Mouse (Mus musculus): Measurements from ENCODE around the gene Ahcyl1. TPM values are rescaled to one million over a fixed set of nuclear protein-coding genes. Genes with fewer than 3 reads are reported as not detected.

Ahcyl1 gene
- polyA plus RNA-seq, 2 experiments = 28.6 to 30.1 TPM

DNA sequence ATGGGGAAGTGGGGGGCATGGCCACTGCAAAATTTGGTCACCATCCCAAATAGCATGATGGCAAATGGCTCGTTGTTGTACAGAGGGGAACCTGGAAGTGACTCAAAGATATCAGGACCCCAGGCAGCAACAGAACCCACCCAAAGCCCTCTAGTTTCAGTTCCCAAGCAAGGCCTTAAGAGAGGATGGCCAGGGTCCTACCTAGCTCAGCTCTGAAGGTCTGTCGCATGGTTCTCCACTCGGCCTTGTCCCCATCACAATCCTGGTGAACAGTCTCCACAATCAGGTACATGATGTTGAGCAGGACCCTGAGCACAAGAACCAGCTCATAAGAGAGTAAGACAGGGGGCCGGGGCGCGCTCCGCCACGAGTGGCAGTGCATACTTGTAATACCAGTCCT is 71.9 kb downstream of the Ahcyl1 start:
- Histone ChIP-seq H3K4me1 (replicated peaks; ENCODE audit: control insufficient read depth in 2 of 2, insufficient read depth in 2 of 2, low read length in 1 of 2) (no peaks in the 10 kb centered on the region), H3K27ac (no peak overlapping the region), H3K36me3 (replicated peaks; ENCODE audit: control insufficient read depth, insufficient read depth, low read depth) (peaks cover 7% of the 10 kb centered on the region), H3K9ac (replicated peaks) (no peak overlapping the region), H3K4me2 (ENCODE audit: low read depth) (no peak overlapping the region), H3K9me3 (ENCODE audit: control insufficient read depth, low read length) (no peaks in the 10 kb centered on the region), H3K4me3 (ENCODE audit: insufficient read depth in 1 of 2, low read depth in 2 of 2, low read length in 2 of 2) (no peak overlapping the region), H3K27me3 (ENCODE audit: control insufficient read depth, insufficient read depth, low read length) (no peaks in the 10 kb centered on the region)
- DNase-seq (ENCODE audit: low read depth in 3 of 3, low spot score in 3 of 3) (no peak), ATAC-seq (ENCODE audit: insufficient read depth) (no peak)
- 85% methylated on average over 8 of the region's 8 CpGs for WGBS (ENCODE audit: insufficient replicate concordance)
- TF ChIP-seq EP300 (IDR thresholded peaks at IDR 0.05; ENCODE audit: low read depth) (no peak), CTCF (IDR thresholded peaks at IDR 0.05; ENCODE audit: low read depth) (no peak)

GRCm38 (mm10) chr3:107622537-107622936 is 73.8 kb downstream of the Ahcyl1 start:
- TF ChIP-seq CTCF (IDR thresholded peaks at IDR 0.05; ENCODE audit: low read depth) (no peak), EP300 (IDR thresholded peaks at IDR 0.05; ENCODE audit: low read depth) (no peak)
- H3K4me2 ChIP-seq (ENCODE audit: low read depth) = no peak overlapping the region
- no peak overlapping the region for H3K27ac ChIP-seq
- H3K9me3 ChIP-seq (ENCODE audit: control insufficient read depth, low read length) = no peaks in the 10 kb centered on the region
- H3K27me3 ChIP-seq (ENCODE audit: control insufficient read depth, insufficient read depth, low read length) = no peaks in the 10 kb centered on the region
- ATAC-seq (ENCODE audit: insufficient read depth) = no peak
- H3K4me3 ChIP-seq (ENCODE audit: insufficient read depth in 1 of 2, low read depth in 2 of 2, low read length in 2 of 2) = no peak overlapping the region
- H3K36me3 ChIP-seq (replicated peaks; ENCODE audit: control insufficient read depth, insufficient read depth, low read depth) = peaks cover 8% of the 10 kb centered on the region
- H3K9ac ChIP-seq (replicated peaks) = no peak overlapping the region
- no peak for DNase-seq (ENCODE audit: low read depth in 3 of 3, low spot score in 3 of 3)
- H3K4me1 ChIP-seq (replicated peaks; ENCODE audit: control insufficient read depth in 2 of 2, insufficient read depth in 2 of 2, low read length in 1 of 2) = no peaks in the 10 kb centered on the region
- WGBS (ENCODE audit: insufficient replicate concordance) = 79% methylated on average over 7 of the region's 7 CpGs

DNA sequence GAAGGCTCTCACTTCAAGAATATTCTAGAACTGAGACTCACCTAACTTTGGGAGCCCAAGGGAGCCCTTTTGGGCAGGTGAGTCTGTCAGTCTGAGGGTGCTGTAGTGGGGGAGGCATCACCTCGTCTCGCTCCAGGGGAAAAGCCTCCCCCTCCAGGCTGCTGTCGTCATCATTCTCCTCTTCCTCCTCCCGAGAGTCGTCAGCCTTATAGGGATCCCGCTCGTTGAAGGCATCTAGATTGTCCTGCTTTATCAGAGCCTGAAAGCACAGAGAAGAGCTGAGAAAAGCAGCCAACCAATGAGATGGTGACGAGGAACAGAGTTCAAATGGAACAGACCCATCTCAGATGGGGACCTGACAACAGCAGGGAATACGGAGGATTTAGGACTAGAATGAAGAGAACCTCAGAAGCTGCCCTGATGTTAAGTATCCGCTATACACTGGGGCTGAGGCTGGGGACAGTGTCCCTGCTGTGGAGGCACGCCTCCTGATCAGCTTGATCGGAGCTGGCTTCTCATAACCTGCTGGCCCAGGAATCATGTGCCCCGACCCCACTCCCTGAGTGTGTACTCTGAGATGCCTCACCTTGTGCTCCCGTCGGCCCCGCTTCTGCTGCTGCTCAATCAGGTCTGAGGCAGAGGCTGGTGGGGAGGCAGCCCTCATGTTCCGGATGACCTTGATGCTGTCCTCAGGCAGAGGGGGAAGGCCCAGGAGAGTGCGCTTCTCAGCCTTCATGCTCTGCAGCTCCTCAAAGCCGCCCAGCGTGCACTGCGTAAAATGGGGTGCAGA is 74.9 kb downstream of the Ahcyl1 start:
- H3K4me2 ChIP-seq (ENCODE audit: low read depth) = no peak overlapping the region
- no peak overlapping the region for H3K4me3 ChIP-seq (ENCODE audit: insufficient read depth in 1 of 2, low read depth in 2 of 2, low read length in 2 of 2)
- no peak overlapping the region for H3K9ac ChIP-seq (replicated peaks)
- ATAC-seq (ENCODE audit: insufficient read depth) (no peak), DNase-seq (ENCODE audit: low read depth in 3 of 3, low spot score in 3 of 3) (no peak)
- H3K27ac ChIP-seq = no peak overlapping the region
- no peaks in the 10 kb centered on the region for H3K9me3 ChIP-seq (ENCODE audit: control insufficient read depth, low read length)
- no peaks in the 10 kb centered on the region for H3K27me3 ChIP-seq (ENCODE audit: control insufficient read depth, insufficient read depth, low read length)
- no peak for TF ChIP-seq EP300 (IDR thresholded peaks at IDR 0.05; ENCODE audit: low read depth)
- no peak for TF ChIP-seq CTCF (IDR thresholded peaks at IDR 0.05; ENCODE audit: low read depth)
- H3K36me3 ChIP-seq (replicated peaks; ENCODE audit: control insufficient read depth, insufficient read depth, low read depth) = peaks cover 8% of the 10 kb centered on the region
- no peaks in the 10 kb centered on the region for H3K4me1 ChIP-seq (replicated peaks; ENCODE audit: control insufficient read depth in 2 of 2, insufficient read depth in 2 of 2, low read length in 1 of 2)
- WGBS (ENCODE audit: insufficient replicate concordance) = 80% methylated on average over 21 of the region's 21 CpGs

DNA sequence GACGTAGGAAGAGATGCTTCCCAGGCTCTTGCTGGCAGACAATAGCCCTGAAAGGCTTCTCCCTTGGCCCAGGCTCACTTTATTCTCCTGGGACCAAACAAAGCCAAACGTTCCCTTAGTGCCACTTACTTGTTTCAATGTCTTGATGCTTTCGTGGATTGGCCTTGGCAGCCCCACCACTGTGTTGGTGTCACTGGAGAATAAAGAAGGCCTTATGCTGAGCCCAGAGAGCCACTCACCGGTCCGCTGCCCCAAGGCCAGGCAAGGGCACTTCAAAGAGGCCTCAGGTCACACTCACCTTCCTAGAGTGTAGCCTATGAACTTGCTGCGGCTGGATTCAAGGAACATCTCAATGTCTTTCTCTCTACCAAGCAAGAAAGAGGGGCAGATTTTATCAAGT is 76.4 kb downstream of the Ahcyl1 start:
- peaks cover 16% of the 10 kb centered on the region for H3K36me3 ChIP-seq (replicated peaks; ENCODE audit: control insufficient read depth, insufficient read depth, low read depth)

GRCm38 (mm10) chr3:107617800-107618199 is 78.6 kb downstream of the Ahcyl1 start:
- Histone ChIP-seq H3K27ac (no peak overlapping the region), H3K4me3 (ENCODE audit: insufficient read depth in 1 of 2, low read depth in 2 of 2, low read length in 2 of 2) (no peak overlapping the region), H3K4me1 (replicated peaks; ENCODE audit: control insufficient read depth in 2 of 2, insufficient read depth in 2 of 2, low read length in 1 of 2) (no peaks in the 10 kb centered on the region), H3K27me3 (ENCODE audit: control insufficient read depth, insufficient read depth, low read length) (no peaks in the 10 kb centered on the region), H3K4me2 (ENCODE audit: low read depth) (no peak overlapping the region), H3K36me3 (replicated peaks; ENCODE audit: control insufficient read depth, insufficient read depth, low read depth) (peaks cover 19% of the 10 kb centered on the region), H3K9me3 (ENCODE audit: control insufficient read depth, low read length) (no peaks in the 10 kb centered on the region), H3K9ac (replicated peaks) (no peak overlapping the region)
- WGBS (ENCODE audit: insufficient replicate concordance) = 83% methylated on average over 3 of the region's 3 CpGs
- ATAC-seq (ENCODE audit: insufficient read depth) (no peak), DNase-seq (ENCODE audit: low read depth in 3 of 3, low spot score in 3 of 3) (no peak)
- TF ChIP-seq CTCF (IDR thresholded peaks at IDR 0.05; ENCODE audit: low read depth) = no peak
- TF ChIP-seq EP300 (IDR thresholded peaks at IDR 0.05; ENCODE audit: low read depth) = no peak

More for the DNA sequence above, 76.4 kb downstream of the Ahcyl1 start:
- no peak overlapping the region for H3K4me3 ChIP-seq (ENCODE audit: insufficient read depth in 1 of 2, low read depth in 2 of 2, low read length in 2 of 2)
- ATAC-seq (ENCODE audit: insufficient read depth) = no peak
- no peak overlapping the region for H3K27ac ChIP-seq
- H3K9me3 ChIP-seq (ENCODE audit: control insufficient read depth, low read length) = no peaks in the 10 kb centered on the region
- DNase-seq (ENCODE audit: low read depth in 3 of 3, low spot score in 3 of 3) = no peak
- H3K4me1 ChIP-seq (replicated peaks; ENCODE audit: control insufficient read depth in 2 of 2, insufficient read depth in 2 of 2, low read length in 1 of 2) = no peaks in the 10 kb centered on the region
- TF ChIP-seq CTCF (IDR thresholded peaks at IDR 0.05; ENCODE audit: low read depth) = no peak
- no peak for TF ChIP-seq EP300 (IDR thresholded peaks at IDR 0.05; ENCODE audit: low read depth)
- WGBS (ENCODE audit: insufficient replicate concordance) = 77% methylated on average over 6 of the region's 6 CpGs
- H3K27me3 ChIP-seq (ENCODE audit: control insufficient read depth, insufficient read depth, low read length) = no peaks in the 10 kb centered on the region
- H3K4me2 ChIP-seq (ENCODE audit: low read depth) = no peak overlapping the region
- H3K9ac ChIP-seq (replicated peaks) = no peak overlapping the region

Other genes starting within 250 kb of the Ahcyl1 start
- 0.01 TPM in 1 of 2 replicates, not detected in the other for gene Kcnc4, start 237.0 kb downstream of the Ahcyl1 start, polyA plus RNA-seq (2012; rRNA removed)
- not detected in 2 replicates for gene Kcnc4, start 237.0 kb downstream of the Ahcyl1 start, polyA plus RNA-seq (2014; fragmentation: Nextera tagmentation; extraction: Ambion mirVana)
- gene Slc6a17, start 178.5 kb downstream of the Ahcyl1 start, polyA plus RNA-seq (2012; rRNA removed) = 0.12 and 0.15 TPM in 2 replicates
- 0.11 TPM in 1 of 2 replicates, not detected in the other for gene Slc6a17, start 178.5 kb downstream of the Ahcyl1 start, polyA plus RNA-seq (2014; fragmentation: Nextera tagmentation; extraction: Ambion mirVana)
- gene Ubl4b, start 141.5 kb downstream of the Ahcyl1 start, polyA plus RNA-seq (2012; rRNA removed) = not detected in 2 replicates
- not detected in 2 replicates for gene Ubl4b, start 141.5 kb downstream of the Ahcyl1 start, polyA plus RNA-seq (2014; fragmentation: Nextera tagmentation; extraction: Ambion mirVana)
- not detected in 2 replicates for gene Alx3, start 101.5 kb downstream of the Ahcyl1 start, polyA plus RNA-seq (2012; rRNA removed)
- not detected in 2 replicates for gene Alx3, start 101.5 kb downstream of the Ahcyl1 start, polyA plus RNA-seq (2014; fragmentation: Nextera tagmentation; extraction: Ambion mirVana)
- gene Gm10961, start 65.2 kb downstream of the Ahcyl1 start, polyA plus RNA-seq (2012; rRNA removed) = not detected in 2 replicates
- gene Gm10961, start 65.2 kb downstream of the Ahcyl1 start, polyA plus RNA-seq (2014; fragmentation: Nextera tagmentation; extraction: Ambion mirVana) = not detected in 2 replicates
- gene Strip1, start 64.9 kb downstream of the Ahcyl1 start, polyA plus RNA-seq (2012; rRNA removed) = 9.1 and 9.9 TPM in 2 replicates
- gene Strip1, start 64.9 kb downstream of the Ahcyl1 start, polyA plus RNA-seq (2014; fragmentation: Nextera tagmentation; extraction: Ambion mirVana) = 9.0 and 10.7 TPM in 2 replicates
- gene Csf1, start 63.9 kb upstream of the Ahcyl1 start, polyA plus RNA-seq (2012; rRNA removed) = 3.7 and 4.4 TPM in 2 replicates
- gene Csf1, start 63.9 kb upstream of the Ahcyl1 start, polyA plus RNA-seq (2014; fragmentation: Nextera tagmentation; extraction: Ambion mirVana) = 5.9 and 6.1 TPM in 2 replicates
- gene Eps8l3, start 180.7 kb upstream of the Ahcyl1 start, polyA plus RNA-seq (2012; rRNA removed) = 0.02 and 0.03 TPM in 2 replicates
- 0.20 TPM in 1 of 2 replicates, not detected in the other for gene Eps8l3, start 180.7 kb upstream of the Ahcyl1 start, polyA plus RNA-seq (2014; fragmentation: Nextera tagmentation; extraction: Ambion mirVana)
- 86.0 and 111 TPM in 2 replicates for gene Gstm5, start 199.3 kb upstream of the Ahcyl1 start, polyA plus RNA-seq (2012; rRNA removed)
- 183 and 196 TPM in 2 replicates for gene Gstm5, start 199.3 kb upstream of the Ahcyl1 start, polyA plus RNA-seq (2014; fragmentation: Nextera tagmentation; extraction: Ambion mirVana)
- gene Gstm7, start 235.3 kb upstream of the Ahcyl1 start, polyA plus RNA-seq (2012; rRNA removed) = 13.7 and 15.3 TPM in 2 replicates
- 16.1 and 18.6 TPM in 2 replicates for gene Gstm7, start 235.3 kb upstream of the Ahcyl1 start, polyA plus RNA-seq (2014; fragmentation: Nextera tagmentation; extraction: Ambion mirVana)
- gene Gstm6, start 247.2 kb upstream of the Ahcyl1 start, polyA plus RNA-seq (2012; rRNA removed) = 6.2 and 6.4 TPM in 2 replicates
- 12.7 and 12.8 TPM in 2 replicates for gene Gstm6, start 247.2 kb upstream of the Ahcyl1 start, polyA plus RNA-seq (2014; fragmentation: Nextera tagmentation; extraction: Ambion mirVana)